Mouse (Mus musculus) kidney, postnatal 0 days (tissue): Measurements from ENCODE around the gene Rab32. TPM values are rescaled to one million over a fixed set of nuclear protein-coding genes. Genes with fewer than 3 reads are reported as not detected.
"Not testable (repeated sequence)": the region's sequence is repeated elsewhere in the genome, so short reads cannot be mapped to it uniquely, and the experiment has no call there.

ENCODE experiments used
- ATAC-seq: fragments of 200-750 bp; cut with Nextera tagmentation; replicated peaks from 2 replicates; pipeline ENCODE4 v1.8.0; 2017; ENCODE audit warnings: low read depth, moderate number of reproducible peaks, moderate TSS enrichment, moderate library complexity; ENCODE audit not compliant: low FRiP score
- DNase-seq: peaks from one replicate; pipeline ENCODE4 v3.0.0-alpha.2; 2016; ENCODE audit warnings: low spot score
- H3K27ac ChIP-seq: fragments of 300-500 bp; sonication (generic); 2 replicates; pipeline ENCODE4 v1.5.1; 2014; ENCODE audit warnings: mild to moderate bottlenecking
- H3K27me3 ChIP-seq: fragments of 300-500 bp; sonication (generic); 2 replicates; pipeline ENCODE4 v1.6.1; 2014; ENCODE audit warnings: low read length, mixed read lengths; ENCODE audit not compliant: insufficient read depth
- H3K36me3 ChIP-seq: fragments of 300-500 bp; sonication (generic); 2 replicates; pipeline ENCODE4 v1.6.1; 2014; ENCODE audit warnings: low read length, mixed read lengths; ENCODE audit not compliant: insufficient read depth
- H3K4me1 ChIP-seq: fragments of 300-500 bp; sonication (generic); replicated peaks from 2 replicates; pipeline ENCODE4 v1.6.1; 2014; ENCODE audit warnings: antibody characterized with exemption, low read length, mixed read lengths; ENCODE audit not compliant: insufficient read depth
- H3K4me2 ChIP-seq: fragments of 300-500 bp; sonication (generic); 2 replicates; pipeline ENCODE4 v1.6.1; 2014; ENCODE audit warnings: mild to moderate bottlenecking, low read length, moderate library complexity, mixed read lengths
- H3K4me3 ChIP-seq: fragments of 300-500 bp; sonication (generic); replicated peaks from 2 replicates; pipeline ENCODE4 v1.5.1; 2014; ENCODE audit warnings: low read depth, low read length
- H3K9ac ChIP-seq: fragments of 300-500 bp; sonication (generic); 2 replicates; pipeline ENCODE4 v1.6.1; 2014; ENCODE audit warnings: low read depth, low read length
- H3K9me3 ChIP-seq: fragments of 300-500 bp; sonication (generic); replicated peaks from 2 replicates; pipeline ENCODE4 v1.6.1; 2016; ENCODE audit warnings: low read length, inconsistent platforms, mixed read lengths
- CTCF ChIP-seq: IDR thresholded peaks from 2 replicates; pipeline ENCODE4 v1.5.1; 2016; ENCODE audit warnings: antibody characterized with exemption, low read depth, mild to moderate bottlenecking, moderate library complexity
- WGBS: fragments of 180-500 bp; shearing (Covaris S2); extraction: QIAGEN DNeasy Blood & Tissue Kit; methylation state at CpG from one replicate; pipeline ENCODE4 v1.1.7; 2014; 5-methylcytosine and 5-hydroxymethylcytosine counted together
- polyA plus RNA-seq: library from polyadenylated mRNA; unstranded; fragments of >200 nt; fragmentation: Nextera tagmentation; extraction: Ambion mirVana; gene quantifications from 2 replicates; pipeline ENCODE4 v1.2.1, GENCODE M21; 2015

Rab32 gene
- polyA plus RNA-seq, result 20.7 and 21.8 TPM in 2 replicates

DNA sequence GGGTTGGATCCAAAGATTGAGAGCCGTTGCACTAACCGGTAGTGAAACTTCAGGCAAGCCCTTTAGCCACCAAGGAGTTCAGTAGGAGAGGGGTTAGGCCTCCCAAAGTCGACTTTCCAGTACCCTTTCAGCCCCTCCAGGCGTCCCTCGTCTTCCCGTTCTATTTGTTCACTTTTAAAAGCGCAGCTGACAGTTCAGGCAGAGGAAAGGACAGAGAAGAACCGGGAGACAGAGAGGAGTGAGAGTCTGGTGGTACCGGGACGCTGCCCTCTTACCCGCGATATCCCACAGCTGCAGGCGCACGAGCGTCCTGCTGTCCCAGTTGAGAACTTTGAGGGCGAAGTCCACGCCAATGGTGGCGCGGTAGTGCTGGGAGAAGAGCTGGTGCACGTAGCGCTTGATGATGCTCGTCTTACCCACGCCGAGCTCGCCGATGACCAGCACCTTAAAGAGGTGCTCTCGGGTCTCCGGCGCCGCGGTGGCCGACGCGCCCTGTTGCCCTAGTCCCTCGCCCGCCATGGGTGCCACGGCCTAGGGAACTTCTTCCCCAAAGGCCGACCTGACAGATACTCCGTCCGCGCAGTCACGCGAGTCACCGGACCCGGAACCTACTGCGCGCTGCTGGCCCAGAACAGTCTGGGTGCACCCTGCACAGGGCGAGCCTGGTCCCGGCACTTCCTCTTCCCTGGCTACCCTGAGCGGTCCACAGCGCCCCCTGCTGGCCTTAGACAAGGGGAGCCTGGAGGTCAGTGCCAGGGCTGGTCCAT is at the start of gene Rab32:
Gene Rab32, minus strand, starts transcription at position 696 of the 767 bp plus-strand sequence.
- Histone ChIP-seq H3K9me3 (no peaks in the 10 kb centered on the region), H3K4me3 (peak within 1 kb of the TSS; percentile 69), H3K4me1 (no peaks in the 10 kb centered on the region), H3K27me3 (no peaks in the 10 kb centered on the region), H3K9ac (peak within 1 kb of the TSS; percentile 66), H3K36me3 (no peaks in the 10 kb centered on the region), H3K27ac (peak within 1 kb of the TSS; percentile 81), H3K4me2 (peak within 1 kb of the TSS; percentile 82)
- WGBS, result 0% methylated on average over 50 of the region's 51 CpGs
- peak; percentile 99 for TF ChIP-seq CTCF
- ATAC-seq (peak; percentile 99), DNase-seq (peak; percentile 92)

DNA sequence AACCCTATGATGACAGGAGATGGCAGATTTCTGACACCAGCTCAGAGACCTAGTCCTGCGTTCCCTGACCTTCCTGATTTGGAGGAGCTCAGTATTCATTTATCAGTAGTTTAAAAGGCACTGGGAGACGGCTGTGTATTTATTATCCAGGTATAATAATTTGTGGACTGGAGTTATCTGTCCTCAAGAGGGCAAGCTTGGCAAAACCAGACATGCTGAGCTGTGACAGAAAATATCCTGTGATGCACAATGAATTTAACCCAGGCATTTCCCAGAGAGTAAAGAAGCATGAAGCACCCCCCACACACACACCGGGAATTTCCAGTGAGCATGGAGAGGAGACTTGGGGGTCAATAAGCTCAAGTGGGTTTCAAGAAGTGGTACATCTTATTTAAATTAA is 42.7 kb upstream of the Rab32 start:
- no peaks in the 10 kb centered on the region for H3K9me3 ChIP-seq
- H3K27ac ChIP-seq, result no peak overlapping the region
- no peaks in the 10 kb centered on the region for H3K27me3 ChIP-seq
- H3K9ac ChIP-seq, result no peak overlapping the region
- TF ChIP-seq CTCF, result no peak
- 64% methylated on average over 3 of the region's 3 CpGs for WGBS
- no peak overlapping the region for H3K4me2 ChIP-seq
- H3K36me3 ChIP-seq, result no peaks in the 10 kb centered on the region
- no peak for ATAC-seq
- DNase-seq, result no peak
- H3K4me3 ChIP-seq, result no peak overlapping the region
- no peaks in the 10 kb centered on the region for H3K4me1 ChIP-seq

DNA sequence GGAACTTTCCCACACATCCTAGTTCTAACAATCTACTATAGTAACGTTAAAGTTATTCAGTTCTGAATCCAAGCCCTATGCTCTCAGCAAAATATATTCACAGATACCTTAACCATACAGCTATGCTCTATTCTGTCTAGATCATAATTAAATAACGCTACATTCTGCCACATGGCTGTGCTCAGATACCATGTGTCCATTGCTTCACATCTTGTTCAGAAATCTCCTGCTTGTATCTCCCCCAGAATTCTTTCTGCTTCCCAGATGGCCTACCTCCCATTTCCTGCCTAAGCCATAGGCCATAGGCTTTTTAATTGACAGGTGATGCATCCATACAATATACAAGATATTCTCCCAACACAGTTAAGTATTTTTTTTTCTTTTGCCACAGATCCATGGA is 39.4 kb upstream of the Rab32 start:
- H3K27ac ChIP-seq, DNase-seq, H3K9ac ChIP-seq, H3K9me3 ChIP-seq, H3K36me3 ChIP-seq, H3K27me3 ChIP-seq, H3K4me3 ChIP-seq, ATAC-seq, H3K4me1 ChIP-seq, H3K4me2 ChIP-seq: not testable (repeated sequence)
- WGBS, result 85% methylated on average over 2 of the region's 2 CpGs

DNA sequence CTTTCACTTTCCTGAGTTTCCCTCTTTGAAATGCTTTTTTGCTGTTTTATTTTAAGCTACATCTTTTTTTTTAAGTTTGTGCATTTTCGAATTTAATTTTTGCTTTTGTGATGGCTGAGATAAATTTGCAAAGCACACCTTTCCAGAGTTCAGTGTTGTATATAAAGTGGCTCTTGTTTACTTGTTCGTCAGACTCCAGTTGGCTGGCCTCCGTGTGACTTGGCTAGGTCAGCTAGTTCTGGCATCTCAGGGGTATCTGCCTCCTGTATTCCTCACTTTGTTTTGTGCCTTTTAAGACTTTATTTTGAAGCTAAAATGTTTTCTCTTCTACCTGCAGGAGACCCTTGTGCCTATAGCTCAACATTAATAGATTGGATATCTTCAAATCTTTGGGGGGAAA is 22.7 kb upstream of the Rab32 start:
- Histone ChIP-seq H3K27ac (no peak overlapping the region), H3K9me3 (no peaks in the 10 kb centered on the region), H3K9ac (no peak overlapping the region), H3K36me3 (no peaks in the 10 kb centered on the region), H3K4me2 (no peak overlapping the region), H3K27me3 (no peaks in the 10 kb centered on the region), H3K4me1 (no peaks in the 10 kb centered on the region), H3K4me3 (no peak overlapping the region)
- no peak for TF ChIP-seq CTCF
- no peak for ATAC-seq
- WGBS, result 76% methylated on average over 3 of the region's 3 CpGs
- no peak for DNase-seq

DNA sequence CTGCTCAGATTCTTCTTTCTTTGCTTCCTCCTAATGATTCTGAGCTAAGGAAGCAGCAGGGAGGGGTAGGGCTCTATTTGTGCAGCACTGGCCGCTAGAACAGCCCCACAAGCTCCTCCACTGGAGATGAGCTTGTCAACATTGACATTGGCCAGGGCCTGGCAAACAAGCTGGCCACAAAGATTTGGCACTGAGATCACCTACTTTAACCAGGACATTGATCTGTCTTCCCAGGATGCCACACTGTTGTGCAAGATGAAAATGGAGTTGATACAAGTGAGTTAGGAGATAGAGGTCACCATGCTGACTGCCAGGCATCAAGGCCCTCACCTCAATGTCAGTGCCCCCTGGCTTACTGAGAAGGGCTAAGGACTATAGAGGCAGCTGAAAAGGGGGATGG is 21.8 kb upstream of the Rab32 start:
- no peak overlapping the region for H3K4me3 ChIP-seq
- H3K4me2 ChIP-seq, result no peak overlapping the region
- no peak overlapping the region for H3K27ac ChIP-seq
- ATAC-seq, result no peak
- 56% methylated on average over 1 of the region's 1 CpGs for WGBS
- no peak for DNase-seq
- no peak for TF ChIP-seq CTCF
- H3K27me3 ChIP-seq, result no peaks in the 10 kb centered on the region
- no peaks in the 10 kb centered on the region for H3K36me3 ChIP-seq
- no peaks in the 10 kb centered on the region for H3K9me3 ChIP-seq
- no peak overlapping the region for H3K9ac ChIP-seq
- no peaks in the 10 kb centered on the region for H3K4me1 ChIP-seq

DNA sequence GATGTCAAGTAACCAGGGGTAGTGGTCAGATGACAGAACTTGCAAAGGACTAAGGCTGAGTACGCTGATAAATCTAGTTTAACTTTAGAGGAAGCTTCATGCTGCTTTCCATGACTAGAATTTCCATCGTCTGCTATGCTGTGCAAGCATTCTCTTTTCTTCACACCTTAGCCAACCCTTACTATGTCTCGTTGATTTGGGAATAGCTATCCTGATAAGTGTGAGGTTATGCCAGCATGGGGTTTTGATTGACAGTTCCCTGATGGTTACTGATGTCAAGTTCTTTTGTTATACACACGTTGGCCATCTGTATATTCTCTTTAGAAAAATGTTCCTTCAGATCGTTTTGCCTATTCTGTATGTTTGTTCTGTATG is 259 bp upstream of the Rab32 start:
- H3K27ac ChIP-seq, result no peak overlapping the region
- peak; percentile 7; the same call in 1 of the 2 replicates for ATAC-seq

More for the DNA sequence above, 259 bp upstream of the Rab32 start:
- H3K9me3 ChIP-seq, result no peaks in the 10 kb centered on the region
- no peaks in the 10 kb centered on the region for H3K36me3 ChIP-seq
- peak overlapping the region; percentile 69 for H3K4me3 ChIP-seq
- no peaks in the 10 kb centered on the region for H3K4me1 ChIP-seq
- H3K4me2 ChIP-seq, result peak overlapping the region; percentile 82; the same call in 1 of the 2 replicates
- no peak overlapping the region for H3K9ac ChIP-seq
- no peaks in the 10 kb centered on the region for H3K27me3 ChIP-seq
- no peak for TF ChIP-seq CTCF
- 39% methylated on average over 5 of the region's 5 CpGs for WGBS
- no peak for DNase-seq
